Mouse (Mus musculus) bone marrow macrophage, adult 2 months (primary cell): ENCODE results near the gene Pcna.

Experiments
- CTCF ChIP-seq: IDR thresholded peaks from 2 replicates; pipeline ENCODE4 v1.5.1; 2012; ENCODE audit warnings: low read depth, mild to moderate bottlenecking, low read length, moderate library complexity
- POLR2A ChIP-seq: IDR thresholded peaks from 2 replicates; pipeline ENCODE4 v1.6.1; 2012; ENCODE audit warnings: mild to moderate bottlenecking, low read depth, low read length, borderline replicate concordance

DNA sequence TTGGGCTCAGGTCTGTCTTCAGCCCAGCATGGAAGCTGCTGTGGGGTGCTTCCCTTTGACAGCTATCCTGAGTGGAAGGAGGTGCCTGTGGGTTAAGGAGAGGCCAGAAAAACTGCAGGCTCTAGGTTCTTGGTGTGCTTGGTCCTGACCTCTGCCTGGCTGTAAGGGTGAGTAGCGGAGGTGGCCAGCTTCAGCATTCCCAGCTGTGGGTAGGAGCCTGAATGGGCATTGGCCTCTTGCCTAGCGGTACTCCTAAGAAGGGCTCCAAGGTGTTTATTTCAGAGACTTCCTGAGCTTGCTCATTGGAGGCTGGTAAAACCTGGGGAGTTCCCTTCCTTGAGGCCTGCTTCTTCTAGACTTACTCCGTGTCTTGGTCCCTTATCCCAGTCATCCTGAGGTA, 38.2 kb upstream of the Pcna start:
- TF ChIP-seq POLR2A = no peak
- TF ChIP-seq CTCF = no peak
